Mouse (Mus musculus): ENCODE measurements around the gene Lrmda. TPM values are rescaled to one million over a fixed set of nuclear protein-coding genes. Genes with fewer than 3 reads are reported as not detected.

Lrmda gene
- total RNA-seq, 2 experiments from 2014 or later: 11.2 to 12.6 TPM

- no peak for ATAC-seq (ENCODE audit: poor library complexity, severe bottlenecking)
Measured at GRCm38 (mm10) chr14:23096017-23096336, 1076.5 kb downstream of the Lrmda start.

- ATAC-seq (ENCODE audit: poor library complexity, severe bottlenecking): no peak
Measured at GRCm38 (mm10) chr14:23096405-23096804, 1076.9 kb downstream of the Lrmda start.

Other genes with a start within 250 kb of the Lrmda start
- 293 and 324 TPM in 2 replicates for gene Vdac2, start 194.5 kb upstream of the Lrmda start, total RNA-seq (2015)
- 231 and 287 TPM in 2 replicates for gene Vdac2, start 194.5 kb upstream of the Lrmda start, total RNA-seq (2017)
- 8.0 and 14.3 TPM in 2 replicates for gene Comtd1, start 170.7 kb upstream of the Lrmda start, total RNA-seq (2015)
- 0.89 and 5.4 TPM in 2 replicates for gene Comtd1, start 170.7 kb upstream of the Lrmda start, total RNA-seq (2017)
- gene Zfp503, start 30.1 kb upstream of the Lrmda start, total RNA-seq (2015): 0.39 and 0.65 TPM in 2 replicates
- gene Zfp503, start 30.1 kb upstream of the Lrmda start, total RNA-seq (2017): 0.51 TPM in 1 of 2 replicates, not detected in the other

Data from megakaryocyte, adult 5-6 weeks (primary cell).